Mouse (Mus musculus) thymus, adult 18-20 months (tissue): Measurements from ENCODE around the gene Dennd4c.
"Not testable (repeated sequence)": the region's sequence is repeated elsewhere in the genome, so short reads cannot be mapped to it uniquely, and the experiment has no call there.

Experiments used
- DNase-seq, 2 experiments: peaks; one replicate each; pipeline ENCODE4 v3.0.0; 2022; ENCODE audit warnings: mixed read lengths in 2 of 2

Gene Dennd4c

DNA sequence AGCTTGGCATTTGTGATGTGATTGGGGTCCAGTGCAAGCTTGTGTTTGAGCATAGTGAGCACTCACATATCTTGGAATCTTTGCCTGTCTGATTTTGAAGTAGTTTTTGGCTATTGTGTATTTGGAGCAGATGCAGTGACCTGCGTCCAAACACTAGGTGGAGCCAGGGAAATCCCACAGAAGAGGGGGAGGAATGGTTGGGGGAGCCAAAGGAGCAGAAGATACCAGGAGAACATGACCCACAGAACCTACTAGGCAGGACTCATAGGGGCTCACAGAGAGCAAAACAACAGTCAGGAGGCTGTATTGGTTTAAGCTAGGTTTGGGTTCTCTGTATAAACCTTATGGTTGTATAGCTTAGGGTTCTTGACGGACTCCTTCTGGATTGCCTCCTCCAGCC, 62.2 kb downstream of the Dennd4c start:
- DNase-seq: no peak

DNA sequence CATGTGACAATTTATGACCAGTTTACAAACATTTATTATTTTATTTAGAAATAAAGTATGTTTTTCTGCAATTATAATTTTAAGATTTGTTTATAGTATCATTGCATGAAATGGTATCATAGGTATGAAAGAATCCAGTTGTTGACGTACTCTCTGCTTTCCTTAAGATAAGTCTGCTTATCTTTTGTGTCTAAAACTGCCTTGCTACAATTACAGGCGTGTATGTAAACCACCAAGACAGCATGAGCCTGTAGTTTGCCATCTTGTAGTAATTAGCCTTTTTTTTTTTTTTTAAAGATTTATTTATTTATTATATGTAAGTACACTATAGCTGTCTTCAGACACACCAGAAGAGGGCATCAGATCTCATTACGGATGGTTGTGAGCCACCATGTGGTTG, 66.5 kb downstream of the Dennd4c start:
- DNase-seq: no peak

DNA sequence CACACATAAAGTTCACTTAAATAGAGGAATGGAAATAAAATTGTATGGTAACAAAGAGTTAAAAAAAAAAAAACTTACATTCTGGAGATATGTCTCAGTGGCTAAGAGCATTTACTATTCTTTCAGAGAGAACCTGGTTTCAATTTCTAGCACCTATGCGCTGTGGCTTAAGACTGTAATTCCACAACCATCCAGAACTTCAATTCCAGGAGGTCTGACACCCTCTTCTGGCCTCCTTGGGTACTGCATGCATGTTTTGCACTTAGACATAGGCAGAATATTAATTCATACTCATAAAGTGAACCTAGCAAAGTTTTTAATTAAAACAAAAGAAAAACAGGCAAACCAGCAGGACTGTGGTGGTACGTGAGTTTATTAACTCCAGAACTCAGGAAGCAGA, 74.8 kb downstream of the Dennd4c start:
- no peak for DNase-seq

DNA sequence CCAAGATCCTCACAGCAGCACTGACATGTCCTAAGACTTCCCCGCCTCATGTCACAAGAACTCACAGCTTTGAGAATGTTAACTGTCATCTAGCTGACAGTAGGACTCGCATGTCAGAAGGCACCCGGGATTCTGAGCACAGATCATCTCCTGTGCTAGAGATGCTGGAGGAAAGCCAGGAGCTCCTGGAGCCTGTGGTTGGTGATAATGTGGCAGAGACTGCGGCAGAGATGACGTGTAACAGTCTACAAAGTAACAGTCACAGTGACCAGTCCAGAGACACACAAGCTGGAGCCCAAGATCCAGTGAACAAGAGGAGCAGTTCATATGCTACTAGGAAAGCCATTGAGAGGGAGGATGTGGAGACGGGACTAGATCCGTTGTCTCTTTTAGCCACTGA, 76.8 kb downstream of the Dennd4c start:
- DNase-seq: no peak

DNA sequence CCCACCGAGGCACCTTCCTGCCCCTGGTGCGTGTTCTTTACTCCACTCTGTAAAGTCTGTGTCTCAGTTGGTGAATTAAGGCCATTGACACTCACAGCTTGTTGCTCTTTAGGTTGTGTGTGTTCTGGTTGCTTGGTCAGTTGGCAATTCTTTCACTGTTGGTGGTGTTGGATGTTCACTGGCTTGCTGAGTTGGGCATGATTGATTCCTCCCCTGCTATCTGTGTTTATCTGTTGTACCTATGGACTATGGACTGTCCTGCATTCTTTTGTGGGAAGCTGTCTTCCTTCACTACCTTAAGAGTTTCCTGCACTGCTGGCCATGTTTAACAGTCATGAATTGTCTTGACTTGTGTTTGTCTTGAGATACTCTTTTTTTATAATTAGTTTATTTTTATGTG, 83.5 kb downstream of the Dennd4c start:
- DNase-seq: no peak

DNA sequence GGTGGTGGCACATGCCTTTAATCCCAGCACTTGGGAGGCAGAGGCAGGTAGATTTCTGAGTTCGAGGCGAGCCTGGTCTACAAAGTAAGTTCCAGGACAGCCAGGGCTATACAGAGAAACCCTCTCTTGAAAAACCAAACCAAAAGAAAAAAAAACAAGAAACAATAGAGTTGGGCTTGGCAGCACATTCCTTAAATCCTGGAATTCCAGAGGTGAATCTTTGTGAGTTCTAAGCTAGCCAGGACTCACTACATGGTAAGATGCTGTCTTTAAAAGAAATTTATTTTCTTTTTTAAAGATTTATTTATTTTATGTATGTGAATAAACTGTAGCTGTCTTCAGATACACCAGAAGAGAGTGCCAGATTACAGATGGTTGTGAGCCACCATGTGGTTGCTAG, 92.8 kb downstream of the Dennd4c start:
- DNase-seq: not testable (repeated sequence)

DNA sequence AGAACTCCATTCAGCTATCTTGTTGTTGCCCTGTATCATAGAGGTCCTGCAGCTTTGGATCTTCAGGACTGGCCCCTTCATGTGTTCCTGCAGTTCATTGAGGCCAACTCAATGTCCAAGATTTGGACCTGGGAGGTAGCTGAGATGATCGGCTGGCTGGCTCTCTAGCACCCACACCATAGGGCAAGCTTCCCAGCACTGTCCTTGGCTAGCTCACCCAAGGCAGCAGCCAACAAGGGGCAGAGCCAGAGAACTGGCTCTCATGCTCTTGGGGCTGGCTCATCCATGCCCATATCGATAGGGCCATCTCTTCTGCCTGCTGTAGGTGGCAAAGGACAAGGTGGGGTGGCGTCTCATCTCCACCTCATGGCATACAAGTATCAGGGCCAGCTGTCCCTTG, 97.0 kb downstream of the Dennd4c start:
- DNase-seq: no peak

DNA sequence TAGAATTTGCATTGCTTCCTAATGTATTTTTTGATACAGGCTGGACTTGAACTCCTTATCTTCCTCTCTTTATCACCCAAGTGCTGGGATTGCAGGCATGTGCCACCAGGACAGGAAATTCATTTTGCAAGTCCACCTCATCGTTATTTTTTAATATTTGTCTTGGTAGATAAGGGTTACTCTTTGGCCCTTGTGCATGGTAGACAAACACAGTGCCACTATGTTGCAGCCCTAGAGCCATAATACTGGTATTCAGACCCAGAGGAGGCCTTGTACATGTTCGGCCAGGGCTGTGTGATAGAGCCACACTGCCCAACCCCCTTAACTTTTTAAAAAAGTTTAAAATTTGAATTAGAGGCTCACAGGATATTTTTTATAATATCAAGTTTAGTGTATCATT, 98.9 kb downstream of the Dennd4c start:
- DNase-seq: no peak

DNA sequence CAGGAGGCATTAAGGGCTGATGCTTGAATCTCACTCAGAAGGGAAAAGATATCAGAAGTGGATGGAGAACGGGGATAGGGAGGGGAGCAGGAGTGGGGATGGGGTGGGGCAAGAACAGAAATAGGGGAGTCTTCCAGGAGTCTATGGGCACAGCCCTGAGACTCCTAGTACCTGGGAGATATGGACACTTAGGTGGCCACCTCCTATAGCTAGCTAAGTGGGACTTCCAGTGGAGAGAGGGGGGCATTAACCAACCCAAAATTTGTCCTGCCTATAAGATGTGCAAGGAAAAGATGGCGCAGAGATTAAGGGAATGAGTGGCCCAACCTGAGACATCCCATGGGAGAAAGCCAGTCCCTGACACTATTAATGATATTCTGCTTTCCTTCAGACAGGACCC, 103.0 kb downstream of the Dennd4c start:
- DNase-seq: no peak

DNA sequence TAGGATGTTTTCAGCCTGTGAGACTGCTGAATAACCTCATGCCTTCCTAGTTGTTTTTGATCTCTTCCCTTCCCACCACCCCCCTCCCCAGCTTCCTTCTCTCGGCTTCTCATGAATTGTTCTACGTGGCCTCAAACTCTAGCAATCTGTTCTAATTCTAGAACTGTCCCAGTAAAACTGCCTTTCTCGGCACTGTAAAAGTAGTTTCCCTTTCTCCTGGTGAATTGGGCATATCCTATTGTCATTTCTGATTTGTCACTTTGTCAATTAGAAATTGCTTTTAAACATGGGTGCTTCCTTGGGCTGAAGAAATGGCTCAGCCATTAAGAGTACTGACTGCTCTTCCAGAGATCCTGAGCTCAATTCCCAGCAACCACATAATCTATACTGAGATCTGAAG, 103.7 kb downstream of the Dennd4c start:
- no peak for DNase-seq

DNA sequence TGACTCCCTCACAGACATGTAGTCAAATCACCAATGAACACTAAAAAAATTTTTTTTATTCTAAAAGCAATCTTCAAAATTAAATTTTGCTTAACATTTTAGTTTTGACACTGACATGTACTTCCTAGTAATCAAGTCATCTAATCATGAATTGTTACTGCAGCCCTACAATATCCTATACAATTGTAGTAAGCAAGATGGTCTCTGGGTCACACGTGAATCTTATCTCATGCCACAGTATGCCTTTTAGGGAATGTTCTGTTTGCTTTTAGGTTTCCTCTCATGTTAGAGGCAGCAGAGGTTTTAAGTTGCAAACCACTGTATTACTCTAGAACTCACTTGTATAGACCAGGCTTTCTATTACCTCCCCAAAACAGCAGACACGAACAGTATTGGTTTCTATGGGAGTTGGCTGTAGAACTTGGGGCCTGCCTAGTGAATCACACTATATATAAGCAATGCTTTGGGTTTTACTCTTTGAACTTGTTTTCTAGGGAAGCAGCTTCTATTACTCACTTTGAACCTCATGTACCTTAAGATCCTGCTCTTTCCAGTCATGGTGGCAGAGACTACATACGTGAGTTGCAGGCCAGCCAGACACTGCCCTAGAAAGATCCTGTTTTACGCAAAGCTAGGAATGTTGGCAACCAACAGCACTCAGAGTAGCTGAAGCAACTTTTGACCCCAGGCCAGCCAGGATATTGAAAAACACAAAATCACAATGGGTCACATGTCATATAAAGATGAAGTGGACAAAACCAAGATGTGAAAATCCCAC, 104.6 kb downstream of the Dennd4c start:
- DNase-seq: no peak

DNA sequence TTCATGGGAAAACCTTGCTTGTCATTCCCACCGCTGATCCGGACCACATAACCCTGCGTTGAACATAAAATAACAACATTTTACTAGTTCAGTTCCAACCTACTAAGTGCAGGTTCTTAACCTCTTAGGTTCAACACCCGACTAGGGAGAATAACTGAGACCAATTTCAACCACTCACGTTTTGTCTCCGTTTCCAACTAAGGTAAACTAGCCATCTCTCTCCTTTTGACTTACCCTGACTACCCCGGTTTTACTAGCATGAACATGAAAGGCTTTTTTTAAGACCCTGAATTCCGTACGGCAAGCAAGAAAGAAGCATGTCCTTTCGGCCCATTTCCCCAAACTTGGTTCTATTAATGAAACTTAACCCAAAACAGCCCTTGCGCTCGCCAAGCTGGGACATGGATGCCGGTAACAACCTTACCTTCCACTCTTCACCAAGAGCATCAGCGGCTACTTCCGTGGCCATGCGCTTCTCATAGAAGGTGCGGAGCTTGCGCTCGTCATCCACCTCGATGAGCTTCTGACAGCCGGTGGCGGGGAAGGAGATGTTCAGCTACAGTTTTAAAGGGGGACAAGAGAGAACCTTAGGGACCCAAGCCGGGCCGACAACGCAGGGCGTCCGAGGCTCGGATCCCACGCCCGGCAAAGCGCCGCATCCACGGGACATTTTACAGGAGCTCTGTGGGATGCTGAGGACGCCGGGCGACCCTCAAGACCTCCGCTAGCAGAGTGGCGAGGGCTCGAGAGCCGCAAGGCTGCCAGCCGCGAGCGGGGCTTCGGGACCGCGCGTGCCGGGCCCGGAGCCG, 108.2 kb downstream of the Dennd4c start:
- DNase-seq: no peak

DNA sequence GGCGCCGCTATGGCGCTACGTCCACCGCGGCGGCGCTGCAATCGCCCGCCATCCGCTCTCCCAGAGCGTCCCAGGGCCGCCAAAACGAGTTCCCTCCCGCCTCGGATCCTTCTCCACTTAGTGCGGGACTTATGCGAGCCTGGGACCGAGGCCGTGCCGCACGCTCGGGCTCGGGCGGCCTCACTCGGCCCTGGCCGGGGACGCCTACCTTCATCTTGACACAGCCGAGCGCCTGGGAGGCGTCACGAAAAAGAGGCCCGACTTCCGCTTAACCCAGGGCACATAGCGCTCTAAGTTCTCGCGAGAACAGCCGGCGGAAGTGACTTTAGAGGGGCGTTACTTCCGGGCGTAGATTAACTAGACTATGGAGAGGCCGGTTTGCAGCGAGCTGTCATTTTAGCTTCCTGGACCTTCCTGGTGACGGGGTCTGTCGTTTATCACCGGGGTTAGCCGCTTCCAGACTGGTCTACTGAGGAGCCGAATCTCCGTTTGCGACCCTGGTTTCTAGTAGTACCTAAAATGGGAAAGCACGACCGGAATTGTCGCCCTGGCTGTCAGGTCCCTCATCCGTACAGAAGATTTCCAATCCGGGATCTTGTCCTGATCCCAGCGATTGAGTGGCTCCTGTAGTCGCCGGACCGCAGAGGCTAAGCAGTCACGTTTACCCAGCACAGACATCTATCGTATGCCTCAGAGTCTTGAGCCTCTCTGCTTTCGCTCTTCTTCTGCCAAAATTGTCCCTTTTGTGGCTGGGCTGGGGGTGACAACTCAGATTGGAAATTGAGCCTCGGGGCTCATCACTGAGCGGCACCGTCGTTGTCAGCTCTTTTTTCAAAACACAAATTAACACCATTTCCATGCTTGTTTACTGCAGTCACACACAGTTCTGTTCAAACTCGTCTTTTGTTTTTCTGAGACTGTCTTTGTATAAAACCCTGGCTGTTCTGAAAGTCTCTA, 109.0 kb downstream of the Dennd4c start, which contains the start of gene Rps6:
TSS of gene Rps6 (minus strand) at position 300 of the 957 bp plus-strand sequence.
- peak; percentile 90 to 94 for DNase-seq

DNA sequence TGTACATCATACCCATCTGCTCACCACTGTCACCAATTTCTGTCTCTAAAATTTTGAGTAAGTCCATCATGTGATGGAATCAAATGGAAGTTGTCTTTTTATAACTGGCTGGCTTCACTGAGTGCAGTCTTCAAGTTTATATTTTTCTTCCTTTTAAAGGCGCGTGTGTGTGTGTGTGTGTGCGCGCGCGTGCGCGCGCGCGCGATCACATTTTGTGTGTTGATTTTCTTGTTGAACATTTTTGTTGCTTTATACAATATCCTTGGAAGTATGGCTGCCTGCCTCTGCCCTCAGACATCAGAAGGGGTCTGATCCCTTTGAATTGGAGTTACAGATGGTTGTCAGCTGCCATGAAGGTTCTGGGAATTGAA, 109.7 kb downstream of the Dennd4c start:
- DNase-seq: no peak

DNA sequence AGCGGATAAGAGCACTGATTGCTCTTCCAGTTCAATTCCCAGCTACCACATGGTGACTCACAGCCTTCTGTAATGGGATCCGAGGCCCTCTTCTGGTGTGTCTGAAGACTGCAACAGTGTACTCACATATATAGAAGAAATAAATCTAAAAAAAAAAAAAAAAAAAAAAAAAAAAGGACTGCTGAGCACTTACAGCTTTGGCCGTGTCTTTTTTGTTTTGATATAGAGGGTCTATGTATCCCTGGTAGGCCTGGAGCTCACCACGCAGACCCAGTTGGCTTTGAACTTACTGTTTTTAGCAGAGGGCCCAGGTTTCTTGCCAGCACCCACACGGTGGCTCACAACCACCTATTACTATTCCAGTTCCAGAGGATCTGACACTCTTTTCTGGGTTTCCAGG, 115.7 kb downstream of the Dennd4c start:
- no peak for DNase-seq

DNA sequence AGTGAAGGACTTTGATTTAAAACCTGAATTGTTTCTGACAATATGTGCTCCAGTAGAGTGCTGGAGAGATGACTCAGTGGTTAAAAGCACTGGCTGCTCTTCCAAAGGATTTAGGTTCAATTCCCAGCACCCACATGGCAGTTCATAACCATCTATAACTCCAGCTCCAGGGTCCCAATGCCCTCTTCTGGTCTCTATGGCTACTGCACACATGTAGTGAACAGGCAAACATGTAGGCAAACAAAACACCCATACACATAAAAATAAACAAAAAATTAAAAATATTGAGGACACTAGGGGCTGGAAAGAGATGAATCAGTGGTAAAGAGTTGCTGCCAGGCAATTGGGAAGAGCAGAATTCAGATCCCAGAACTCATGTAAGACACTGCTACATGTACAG, 123.6 kb downstream of the Dennd4c start:
- no peak for DNase-seq

DNA sequence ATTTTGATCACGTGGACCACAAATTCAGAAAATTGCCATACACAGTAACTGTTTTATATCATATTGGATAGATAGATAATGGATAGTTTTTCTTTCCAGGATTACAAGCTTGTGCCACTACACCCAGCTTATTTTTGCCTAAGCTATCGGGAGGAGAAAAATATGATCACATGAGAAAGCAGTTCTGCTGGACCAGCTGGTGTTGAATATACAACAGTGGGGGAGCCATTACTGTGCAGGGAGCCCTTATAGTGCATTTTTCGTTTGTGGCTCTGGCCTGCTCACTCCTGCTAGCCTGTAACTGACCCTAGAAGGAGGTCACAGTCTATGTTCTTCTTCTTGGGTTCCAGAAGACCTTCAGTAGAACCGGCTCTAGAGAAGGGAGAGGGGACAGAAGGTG, 124.7 kb downstream of the Dennd4c start:
- no peak for DNase-seq

DNA sequence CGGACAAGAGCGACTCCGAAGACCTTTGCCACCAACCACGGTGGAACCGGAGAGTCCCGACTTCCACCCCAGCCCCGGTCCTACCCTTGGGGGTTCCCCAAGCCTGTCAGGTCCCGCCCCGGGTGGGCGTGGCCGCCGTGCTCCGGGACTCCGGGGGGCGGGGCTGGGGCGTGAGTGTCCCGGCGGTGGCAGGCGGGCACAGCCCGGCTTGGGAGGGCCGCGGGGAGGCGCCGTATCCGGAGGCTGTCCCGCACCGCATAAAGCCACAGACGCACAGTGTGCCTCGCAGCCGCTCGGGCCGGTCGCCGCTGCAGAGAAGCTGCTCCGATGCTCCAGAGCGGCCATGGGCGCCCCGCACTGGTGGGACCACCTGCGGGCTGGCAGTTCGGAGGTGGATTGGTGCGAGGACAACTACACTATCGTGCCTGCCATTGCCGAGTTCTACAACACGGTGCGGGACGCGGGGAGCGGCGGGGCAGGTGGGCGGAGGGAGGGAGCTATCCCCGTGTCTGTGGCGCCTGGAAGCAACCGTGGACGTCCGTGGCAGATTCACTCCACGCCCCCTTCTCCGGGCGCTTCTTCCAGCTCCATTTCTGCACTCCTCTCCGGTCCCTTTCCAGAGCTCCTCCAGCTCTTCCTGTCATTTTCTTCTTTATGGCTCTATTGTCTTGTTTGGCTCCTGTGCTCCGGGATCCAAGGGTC, 125.9 kb downstream of the Dennd4c start, which contains the start of gene Acer2:
TSS of gene Acer2 (plus strand) at position 251 of the 702 bp plus-strand sequence.
- DNase-seq: peak; percentile 86 to 87

DNA sequence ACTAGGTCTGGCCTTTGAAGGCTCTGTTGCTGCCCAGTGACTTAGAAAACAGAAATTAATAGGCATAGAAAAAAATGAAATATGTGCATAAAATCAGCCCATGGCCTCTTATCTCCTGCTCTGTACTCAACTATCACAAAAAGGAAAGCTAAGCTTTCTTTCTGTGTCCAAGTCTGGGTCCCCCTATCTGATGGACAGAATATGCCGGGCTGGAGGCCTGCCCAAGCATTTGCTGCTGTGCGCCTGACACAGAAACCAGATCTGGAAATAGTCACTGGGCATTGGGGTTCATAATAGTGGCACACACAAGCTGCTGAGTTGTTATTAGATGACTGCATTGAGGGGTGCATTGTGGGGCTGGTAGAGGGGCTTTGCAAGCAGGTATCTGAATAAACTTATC, 131.1 kb downstream of the Dennd4c start:
- no peak for DNase-seq

DNA sequence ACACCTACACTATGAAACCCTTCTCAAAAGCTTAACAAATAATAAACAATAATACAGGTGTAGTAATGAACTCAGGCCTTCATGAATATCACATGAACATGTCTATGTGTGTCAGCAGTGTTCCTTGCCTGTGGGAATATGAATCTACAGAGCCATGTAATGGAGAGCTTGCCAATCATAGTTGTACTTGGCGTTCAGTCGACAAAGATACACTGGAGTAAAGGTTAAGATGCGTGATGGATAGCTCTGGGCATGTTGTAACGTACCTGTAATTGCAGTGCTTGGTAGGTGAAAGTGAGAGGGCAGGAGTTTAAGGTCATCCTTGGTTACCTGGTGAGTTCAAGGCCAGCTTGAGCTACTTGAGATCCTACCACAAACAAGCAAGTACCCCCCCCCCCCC, 132.8 kb downstream of the Dennd4c start:
- DNase-seq: no peak

DNA sequence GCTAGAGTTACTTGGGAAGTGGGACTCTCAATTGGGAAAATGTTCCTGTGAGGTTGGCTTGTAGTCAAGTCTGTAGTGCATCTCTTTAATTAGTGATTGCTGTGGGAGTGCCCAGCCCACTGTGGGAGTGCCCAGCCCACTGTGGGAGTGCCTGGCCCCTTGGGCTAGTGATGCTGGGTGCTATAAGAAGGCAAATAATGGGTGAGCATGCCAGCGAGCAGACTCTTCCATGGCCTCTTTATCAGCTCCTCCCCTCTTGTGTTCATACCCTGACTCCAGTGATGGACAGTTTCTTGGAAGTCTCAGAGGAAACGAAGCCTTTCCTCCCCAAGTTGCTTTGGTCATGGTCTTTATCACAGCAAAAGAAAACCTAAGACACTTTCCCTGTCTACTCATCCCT, 134.1 kb downstream of the Dennd4c start:
- DNase-seq: no peak

DNA sequence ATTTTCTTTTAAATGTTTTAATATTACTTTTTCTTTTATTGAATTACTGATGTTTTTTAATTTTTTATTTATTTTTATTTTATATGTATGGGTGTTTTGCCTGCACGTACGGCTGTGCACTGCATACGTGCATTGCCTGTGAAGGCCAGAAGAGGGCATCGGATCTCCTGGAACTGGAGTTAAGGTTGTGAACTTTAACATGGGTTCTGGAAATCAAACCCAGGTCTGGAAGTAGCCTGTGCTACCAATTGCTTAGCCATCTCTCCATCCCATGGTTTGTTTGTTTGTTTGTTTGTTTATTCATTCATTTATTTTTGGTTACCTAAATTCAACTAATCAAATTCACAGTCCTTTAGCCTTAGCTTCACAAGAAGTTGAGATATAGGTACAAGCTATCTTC, 136.6 kb downstream of the Dennd4c start:
- DNase-seq: peak in 1 of 2 experiments; percentile 29
